Mouse (Mus musculus) myocyte (in vitro differentiated cells): ENCODE measurements around the gene Col16a1. TPM values are rescaled to one million over a fixed set of nuclear protein-coding genes. Genes with fewer than 3 reads are reported as not detected.

Experiments
- H3K27me3 ChIP-seq: one replicate; pipeline ENCODE4 v1.6.1; 2011; ENCODE audit not compliant: control insufficient read depth, insufficient read depth, insufficient read length
- H3K36me3 ChIP-seq: one replicate; pipeline ENCODE4 v1.6.1; 2011; ENCODE audit not compliant: control insufficient read depth, insufficient read depth
- H3K4me2 ChIP-seq: one replicate; pipeline ENCODE4 v1.6.1; 2011; ENCODE audit warnings: low read depth, control low read depth
- H3K4me3 ChIP-seq: one replicate; pipeline ENCODE4 v1.5.1; 2011; ENCODE audit warnings: mild to moderate bottlenecking, control low read depth, moderate library complexity
- H3K79me2 ChIP-seq: one replicate; pipeline ENCODE4 v1.6.1; 2011; ENCODE audit not compliant: control insufficient read depth, insufficient read depth
- H3ac ChIP-seq: one replicate; pipeline ENCODE4 v1.6.1; 2011; ENCODE audit not compliant: control insufficient read depth, insufficient read length
- CEBPB ChIP-seq: IDR thresholded peaks from 2 replicates; pipeline ENCODE4 v1.6.1; 2011; ENCODE audit warnings: mild to moderate bottlenecking, moderate library complexity; ENCODE audit not compliant: poor library complexity, insufficient read depth, severe bottlenecking
- E2F4 ChIP-seq: IDR thresholded peaks from one replicate; pipeline ENCODE4 v1.6.1; 2011; ENCODE audit warnings: mild to moderate bottlenecking, control low read depth, moderate library complexity; ENCODE audit not compliant: insufficient read depth
- MAX ChIP-seq: IDR thresholded peaks from one replicate; pipeline ENCODE4 v1.6.1; 2011; ENCODE audit warnings: low read depth, mild to moderate bottlenecking, control low read depth
- MYOD1 ChIP-seq, 3 experiments: IDR thresholded peaks; one replicate each; pipeline ENCODE4 v1.6.1; 2011; ENCODE audit warnings: control low read depth in 2 of 3, low read depth in 2 of 3, mild to moderate bottlenecking in 2 of 3, moderate library complexity in 1 of 3; ENCODE audit not compliant: insufficient read length in 2 of 3, control insufficient read depth in 1 of 3
- MYOG ChIP-seq, 3 experiments: IDR thresholded peaks; one replicate each; pipeline ENCODE4 v1.6.1; 2011; ENCODE audit warnings: control low read depth in 2 of 3, low read depth in 2 of 3, mild to moderate bottlenecking in 2 of 3; ENCODE audit not compliant: insufficient read length in 2 of 3, control insufficient read depth in 1 of 3, insufficient read depth in 1 of 3
- POLR2A ChIP-seq: IDR thresholded peaks from one replicate; pipeline ENCODE4 v1.6.1; 2011; ENCODE audit warnings: low read depth, mild to moderate bottlenecking, control low read depth, moderate library complexity; ENCODE audit not compliant: insufficient read length
- POLR2AphosphoS2 ChIP-seq: IDR thresholded peaks from one replicate; pipeline ENCODE4 v1.6.1; 2011; ENCODE audit warnings: low read depth, control low read depth; ENCODE audit not compliant: insufficient read length
- REST ChIP-seq: IDR thresholded peaks from one replicate; pipeline ENCODE4 v1.6.1; 2011; ENCODE audit warnings: mild to moderate bottlenecking, control low read depth, moderate library complexity; ENCODE audit not compliant: insufficient read depth, insufficient read length
- SRF ChIP-seq: IDR thresholded peaks from one replicate; pipeline ENCODE4 v1.6.1; 2011; ENCODE audit warnings: low read depth; ENCODE audit not compliant: control insufficient read depth, insufficient read length
- TCF12 ChIP-seq: IDR thresholded peaks from one replicate; pipeline ENCODE4 v1.6.1; 2011; ENCODE audit warnings: mild to moderate bottlenecking, control low read depth; ENCODE audit not compliant: poor library complexity, insufficient read depth, severe bottlenecking
- TCF3 ChIP-seq: IDR thresholded peaks from one replicate; pipeline ENCODE4 v1.6.1; 2011; ENCODE audit warnings: low read depth, control low read depth; ENCODE audit not compliant: insufficient read length
- USF1 ChIP-seq: IDR thresholded peaks from one replicate; pipeline ENCODE4 v1.6.1; 2011; ENCODE audit warnings: low read depth, mild to moderate bottlenecking, control low read depth, moderate library complexity
- polyA plus RNA-seq: library from polyadenylated mRNA; unstranded; fragments of >200 nt; fragmentation: generic; extraction: Trizol; gene quantifications from one replicate; pipeline ENCODE4 v1.2.1, GENCODE M21; 2012; ENCODE audit warnings: missing spikeins

The Col16a1 gene
- polyA plus RNA-seq, 1 experiment = 13.9 TPM

GRCm38 (mm10) chr4:130060937-130061336 lies 13.3 kb downstream of the Col16a1 start:
- H3K27me3 ChIP-seq = no peaks in the 10 kb centered on the region
- H3K79me2 ChIP-seq = no peaks in the 10 kb centered on the region
- TF ChIP-seq MAX (no peak), CEBPB (no peak), E2F4 (no peak), SRF (no peak), REST (no peak), TCF3 (no peak), USF1 (no peak), MYOG (IDR thresholded peaks at IDR 0.05; ENCODE audit: control insufficient read depth in 1 of 3, insufficient read depth in 1 of 3, insufficient read length in 2 of 3, low read depth in 2 of 3) (no peak), POLR2A (no peak), TCF12 (no peak), POLR2AphosphoS2 (no peak), MYOD1 (IDR thresholded peaks at IDR 0.05; ENCODE audit: control insufficient read depth in 1 of 3, insufficient read length in 2 of 3, low read depth in 2 of 3) (no peak)
- no peaks in the 10 kb centered on the region for H3K36me3 ChIP-seq
- H3K4me3 ChIP-seq = no peak overlapping the region
- peak overlapping the region; percentile 34 for H3K4me2 ChIP-seq
- H3ac ChIP-seq = no peak overlapping the region

DNA sequence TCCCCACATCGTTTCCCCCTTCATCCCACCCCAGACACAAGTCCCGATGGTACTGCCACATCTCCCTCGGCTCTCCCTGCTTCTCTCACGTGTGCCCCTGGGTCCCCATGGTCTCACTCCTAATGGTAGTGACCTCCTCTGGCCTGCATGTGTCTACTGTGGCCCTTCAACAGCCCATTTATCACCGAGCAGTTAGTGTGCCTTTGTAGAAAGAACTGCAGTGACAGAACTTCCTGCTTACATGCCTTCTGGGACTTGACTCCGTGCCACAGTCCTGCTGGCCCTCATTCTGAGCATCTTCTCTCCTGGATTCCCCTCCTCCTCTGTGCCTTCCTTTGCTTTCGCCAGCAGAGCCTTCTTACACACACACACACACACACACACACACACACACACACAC lies 15.6 kb downstream of the Col16a1 start:
- H3K36me3 ChIP-seq = no peaks in the 10 kb centered on the region
- TF ChIP-seq USF1 (no peak), REST (no peak), SRF (no peak), MAX (no peak), POLR2AphosphoS2 (no peak)
- no peaks in the 10 kb centered on the region for H3K27me3 ChIP-seq
- H3ac ChIP-seq = no peak overlapping the region
- H3K4me3 ChIP-seq = no peak overlapping the region
- no peaks in the 10 kb centered on the region for H3K79me2 ChIP-seq
- no peak overlapping the region for H3K4me2 ChIP-seq

- no peaks in the 10 kb centered on the region for H3K79me2 ChIP-seq
- no peaks in the 10 kb centered on the region for H3K36me3 ChIP-seq
- no peaks in the 10 kb centered on the region for H3K27me3 ChIP-seq
- H3K4me3 ChIP-seq = no peak overlapping the region
- no peak overlapping the region for H3ac ChIP-seq
- no peak overlapping the region for H3K4me2 ChIP-seq
- TF ChIP-seq USF1 (no peak), TCF12 (no peak), SRF (no peak), POLR2AphosphoS2 (no peak), E2F4 (no peak), POLR2A (no peak), CEBPB (no peak), MYOD1 (IDR thresholded peaks at IDR 0.05; ENCODE audit: control insufficient read depth in 1 of 3, insufficient read length in 2 of 3, low read depth in 2 of 3) (no peak), TCF3 (no peak), MYOG (IDR thresholded peaks at IDR 0.05; ENCODE audit: control insufficient read depth in 1 of 3, insufficient read depth in 1 of 3, insufficient read length in 2 of 3, low read depth in 2 of 3) (no peak), REST (no peak), MAX (no peak)
Measured at GRCm38 (mm10) chr4:130066816-130067215, 19.2 kb downstream of the Col16a1 start.

- TF ChIP-seq MYOG (IDR thresholded peaks at IDR 0.05; ENCODE audit: control insufficient read depth in 1 of 3, insufficient read depth in 1 of 3, insufficient read length in 2 of 3, low read depth in 2 of 3) (no peak), POLR2A (no peak), E2F4 (no peak), REST (no peak), POLR2AphosphoS2 (no peak), SRF (no peak), USF1 (no peak)
- H3K36me3 ChIP-seq = no peaks in the 10 kb centered on the region
- H3K4me3 ChIP-seq = no peak overlapping the region
- no peaks in the 10 kb centered on the region for H3K79me2 ChIP-seq
- no peak overlapping the region for H3ac ChIP-seq
- no peak overlapping the region for H3K4me2 ChIP-seq
- no peaks in the 10 kb centered on the region for H3K27me3 ChIP-seq
Measured at GRCm38 (mm10) chr4:130070523-130070922, 22.9 kb downstream of the Col16a1 start.

DNA sequence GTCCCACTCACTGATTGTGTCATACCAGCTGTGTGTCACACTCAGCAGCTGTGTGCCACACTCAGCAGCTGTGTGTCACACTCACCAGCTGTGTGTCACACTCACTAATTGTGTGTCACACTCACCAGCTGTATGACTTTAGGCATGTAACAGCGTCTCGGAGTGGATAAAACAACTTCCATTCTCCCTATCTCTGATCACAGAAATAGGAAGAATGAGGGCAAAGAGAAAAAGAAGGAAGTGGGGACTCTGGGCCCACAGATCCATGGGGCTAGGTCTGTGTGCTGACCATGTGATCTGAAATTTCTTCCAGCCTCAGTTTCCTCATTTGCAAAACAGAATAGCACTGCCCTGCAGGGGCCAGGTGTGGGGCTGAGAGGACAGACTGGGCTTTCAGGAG lies 24.1 kb downstream of the Col16a1 start:
- no peak for TF ChIP-seq TCF12
- TF ChIP-seq MAX = no peak
- no peak for TF ChIP-seq POLR2AphosphoS2
- TF ChIP-seq MYOD1 (IDR thresholded peaks at IDR 0.05; ENCODE audit: control insufficient read depth in 1 of 3, insufficient read length in 2 of 3, low read depth in 2 of 3) = no peak
- TF ChIP-seq TCF3 = no peak
- TF ChIP-seq E2F4 = no peak
- no peak for TF ChIP-seq USF1
- TF ChIP-seq MYOG (IDR thresholded peaks at IDR 0.05; ENCODE audit: control insufficient read depth in 1 of 3, insufficient read depth in 1 of 3, insufficient read length in 2 of 3, low read depth in 2 of 3) = no peak
- TF ChIP-seq CEBPB = no peak
- Histone ChIP-seq H3K4me3 (no peak overlapping the region), H3K36me3 (no peaks in the 10 kb centered on the region), H3ac (no peak overlapping the region), H3K79me2 (no peaks in the 10 kb centered on the region), H3K27me3 (no peaks in the 10 kb centered on the region), H3K4me2 (no peak overlapping the region)
